Mouse (Mus musculus): ENCODE measurements at regions not wholly inside any gene's neighbourhood (a gene's known extent, or its start where the extent isn't known, plus 50 kb on each side); places are given as distances from the start of the nearest gene placed in this dataset.
"Not testable (repeated sequence)": the region's sequence is repeated elsewhere in the genome, so short reads cannot be mapped to it uniquely, and the experiment has no call there.

DNA sequence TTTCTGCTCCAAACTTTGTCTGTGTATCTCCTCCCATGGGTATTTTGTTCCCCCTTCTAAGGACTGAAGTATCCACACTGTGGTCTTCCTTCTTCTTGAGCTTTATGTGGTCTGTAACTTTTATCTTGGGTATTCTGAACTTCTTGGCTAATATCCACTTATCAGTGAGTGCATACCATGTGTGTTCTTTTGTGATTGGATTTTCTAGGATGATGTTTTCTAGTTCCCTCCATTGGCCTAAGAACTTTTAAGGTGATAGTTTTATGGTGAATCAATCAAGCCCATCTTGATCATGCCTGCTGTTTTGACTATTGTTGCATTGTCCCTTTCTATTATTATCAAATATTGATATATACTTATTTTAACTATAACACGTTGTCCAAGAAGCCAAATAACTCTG lies 779.4 kb upstream of the Tpm3-rs7 start:
- H3K9ac ChIP-seq (replicated peaks; ENCODE audit: low read depth, low read length); H3K4me1 ChIP-seq (ENCODE audit: control insufficient read depth, insufficient read depth, low read length); H3K4me3 ChIP-seq (ENCODE audit: low read depth, low read length); ATAC-seq (ENCODE audit: low read depth); H3K9me3 ChIP-seq (ENCODE audit: control insufficient read depth, low read length); H3K27me3 ChIP-seq (ENCODE audit: control insufficient read depth, insufficient read depth, low read length); H3K27ac ChIP-seq (ENCODE audit: low read depth, low read length); H3K36me3 ChIP-seq (ENCODE audit: control insufficient read depth, insufficient read depth, low read length); H3K4me2 ChIP-seq (ENCODE audit: low read depth, low read length): not testable (repeated sequence)
- WGBS, result 75% methylated on average over 1 of the region's 1 CpGs

DNA sequence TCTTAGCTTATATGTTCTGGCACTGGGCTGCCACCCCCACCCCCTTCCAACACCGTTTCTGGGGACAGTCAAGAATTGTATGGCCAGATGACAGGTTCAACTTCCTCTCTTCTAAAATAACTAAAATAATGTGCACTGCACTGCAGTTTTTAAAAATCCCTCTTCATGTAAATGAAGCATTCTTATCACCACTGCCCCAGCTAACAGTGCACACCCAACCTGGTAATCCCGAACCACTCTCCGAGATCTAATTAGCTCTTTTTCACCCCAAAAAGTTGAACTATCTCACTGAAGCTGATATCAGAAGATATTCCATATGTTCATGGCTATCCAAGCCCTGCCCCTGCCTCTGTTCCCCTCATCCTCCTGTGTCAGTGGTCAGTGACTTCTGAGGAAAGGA lies 778.5 kb upstream of the Tpm3-rs7 start:
- no peak for ATAC-seq (ENCODE audit: low read depth)
- 91% methylated on average over 3 of the region's 3 CpGs for WGBS
- Histone ChIP-seq H3K9me3 (ENCODE audit: control insufficient read depth, low read length) (no peaks in the 10 kb centered on the region), H3K4me2 (ENCODE audit: low read depth, low read length) (no peak overlapping the region), H3K9ac (replicated peaks; ENCODE audit: low read depth, low read length) (no peak overlapping the region), H3K4me3 (ENCODE audit: low read depth, low read length) (no peak overlapping the region), H3K27ac (ENCODE audit: low read depth, low read length) (no peak overlapping the region), H3K36me3 (ENCODE audit: control insufficient read depth, insufficient read depth, low read length) (no peaks in the 10 kb centered on the region), H3K27me3 (ENCODE audit: control insufficient read depth, insufficient read depth, low read length) (no peaks in the 10 kb centered on the region), H3K4me1 (ENCODE audit: control insufficient read depth, insufficient read depth, low read length) (no peaks in the 10 kb centered on the region)

DNA sequence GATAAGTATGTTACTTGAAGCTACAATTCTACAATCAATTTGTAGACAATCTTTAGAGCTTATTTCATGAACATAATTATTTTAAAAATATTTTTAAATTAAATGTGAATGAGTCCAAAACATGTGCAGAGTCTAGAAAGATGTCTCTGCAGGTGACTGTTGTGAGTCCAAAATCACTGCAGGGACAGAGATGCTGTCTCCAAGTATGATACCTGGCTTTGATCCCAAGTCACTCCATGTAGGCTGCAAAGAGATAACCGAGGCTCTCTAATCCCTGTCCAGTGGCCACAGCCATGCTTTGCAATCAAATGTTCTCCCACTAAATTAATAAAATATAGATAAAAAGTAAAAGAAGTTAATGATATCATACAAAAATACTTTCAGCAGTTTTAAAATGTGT lies 772.1 kb upstream of the Tpm3-rs7 start:
- no peaks in the 10 kb centered on the region for H3K4me1 ChIP-seq (ENCODE audit: control insufficient read depth, insufficient read depth, low read length)
- WGBS, result 96% methylated on average over 1 of the region's 1 CpGs

DNA sequence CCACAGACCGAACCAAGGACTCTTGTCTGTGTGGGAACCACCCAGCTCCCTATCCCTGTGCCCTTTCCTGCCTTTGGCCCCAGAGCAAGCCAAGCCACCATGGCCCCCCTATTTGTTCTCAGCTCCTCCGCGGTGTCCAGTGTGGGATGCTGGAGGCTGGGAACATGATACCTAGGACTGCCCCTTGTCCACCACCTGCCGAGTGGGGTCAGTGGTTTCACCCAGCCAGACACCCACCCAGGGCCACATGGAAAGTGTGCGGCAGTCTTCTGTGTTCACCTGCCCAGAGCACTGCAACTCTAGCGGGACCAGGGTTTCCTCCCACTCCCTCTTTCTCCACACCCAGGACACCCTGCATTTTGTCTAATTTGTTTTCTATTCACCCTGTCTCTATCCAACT lies 765.6 kb upstream of the Tpm3-rs7 start:
- Histone ChIP-seq H3K4me2 (ENCODE audit: low read depth, low read length) (no peak overlapping the region), H3K9ac (replicated peaks; ENCODE audit: low read depth, low read length) (no peak overlapping the region), H3K4me1 (ENCODE audit: control insufficient read depth, insufficient read depth, low read length) (no peaks in the 10 kb centered on the region), H3K4me3 (ENCODE audit: low read depth, low read length) (no peak overlapping the region), H3K9me3 (ENCODE audit: control insufficient read depth, low read length) (no peaks in the 10 kb centered on the region), H3K27me3 (ENCODE audit: control insufficient read depth, insufficient read depth, low read length) (no peaks in the 10 kb centered on the region), H3K27ac (ENCODE audit: low read depth, low read length) (no peak overlapping the region), H3K36me3 (ENCODE audit: control insufficient read depth, insufficient read depth, low read length) (no peaks in the 10 kb centered on the region)
- 88% methylated on average over 6 of the region's 6 CpGs for WGBS
- ATAC-seq (ENCODE audit: low read depth), result no peak

More for the DNA sequence above, 772.1 kb upstream of the Tpm3-rs7 start:
- Histone ChIP-seq H3K4me3 (ENCODE audit: low read depth, low read length) (no peak overlapping the region), H3K27ac (ENCODE audit: low read depth, low read length) (no peak overlapping the region), H3K27me3 (ENCODE audit: control insufficient read depth, insufficient read depth, low read length) (no peaks in the 10 kb centered on the region), H3K36me3 (ENCODE audit: control insufficient read depth, insufficient read depth, low read length) (no peaks in the 10 kb centered on the region), H3K9ac (replicated peaks; ENCODE audit: low read depth, low read length) (no peak overlapping the region), H3K9me3 (ENCODE audit: control insufficient read depth, low read length) (no peaks in the 10 kb centered on the region), H3K4me2 (ENCODE audit: low read depth, low read length) (no peak overlapping the region)
- no peak for ATAC-seq (ENCODE audit: low read depth)

DNA sequence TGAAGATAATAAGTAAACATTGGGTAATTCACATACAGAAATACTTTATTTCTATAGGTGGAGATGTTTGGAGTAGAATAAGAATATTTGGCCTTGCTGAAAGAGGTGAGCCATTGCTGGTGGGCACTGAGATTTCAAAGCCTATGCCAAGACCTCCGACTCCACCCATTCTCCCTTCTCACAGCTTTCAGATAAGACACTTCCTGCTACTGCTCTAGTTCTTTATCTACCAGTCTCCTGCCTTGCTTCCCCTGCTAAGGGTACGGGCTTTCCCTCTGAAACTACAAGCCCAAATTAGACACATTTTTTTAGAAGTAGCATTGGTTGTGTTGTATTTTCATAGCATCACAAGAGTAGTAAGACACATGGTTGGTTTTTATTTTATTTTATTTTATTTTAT lies 752.2 kb upstream of the Tpm3-rs7 start:
- no peak overlapping the region for H3K27ac ChIP-seq (ENCODE audit: low read depth, low read length)
- H3K27me3 ChIP-seq (ENCODE audit: control insufficient read depth, insufficient read depth, low read length), result no peaks in the 10 kb centered on the region
- H3K36me3 ChIP-seq (ENCODE audit: control insufficient read depth, insufficient read depth, low read length), result no peaks in the 10 kb centered on the region
- 84% methylated on average over 2 of the region's 2 CpGs for WGBS
- no peaks in the 10 kb centered on the region for H3K4me1 ChIP-seq (ENCODE audit: control insufficient read depth, insufficient read depth, low read length)
- no peak overlapping the region for H3K4me2 ChIP-seq (ENCODE audit: low read depth, low read length)
- H3K9me3 ChIP-seq (ENCODE audit: control insufficient read depth, low read length), result no peaks in the 10 kb centered on the region
- no peak overlapping the region for H3K4me3 ChIP-seq (ENCODE audit: low read depth, low read length)
- no peak overlapping the region for H3K9ac ChIP-seq (replicated peaks; ENCODE audit: low read depth, low read length)
- ATAC-seq (ENCODE audit: low read depth), result no peak

DNA sequence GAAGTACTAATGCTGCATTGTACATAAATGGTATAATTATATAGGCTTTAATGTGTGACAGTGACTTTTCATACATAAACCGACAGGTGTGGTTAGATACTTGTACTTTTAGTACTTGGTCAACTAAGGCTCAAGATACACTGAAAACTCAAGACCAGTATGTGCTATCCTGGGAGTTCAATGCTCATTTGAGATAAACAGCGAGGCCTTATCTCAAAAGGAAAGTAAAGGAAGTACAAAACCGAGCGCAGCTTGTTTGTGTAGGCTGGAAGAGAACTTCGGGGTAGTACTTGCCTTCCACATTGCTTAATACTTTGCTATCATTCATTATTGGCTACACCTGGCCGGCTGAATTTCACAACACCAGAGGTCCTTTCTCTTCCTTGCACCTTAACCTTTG lies 719.7 kb upstream of the Tpm3-rs7 start:
- ATAC-seq (ENCODE audit: low read depth), result no peak
- H3K4me2 ChIP-seq (ENCODE audit: low read depth, low read length), result no peak overlapping the region
- H3K9ac ChIP-seq (replicated peaks; ENCODE audit: low read depth, low read length), result no peak overlapping the region
- WGBS, result 88% methylated on average over 6 of the region's 6 CpGs
- no peak overlapping the region for H3K27ac ChIP-seq (ENCODE audit: low read depth, low read length)
- H3K27me3 ChIP-seq (ENCODE audit: control insufficient read depth, insufficient read depth, low read length), result no peaks in the 10 kb centered on the region
- no peaks in the 10 kb centered on the region for H3K4me1 ChIP-seq (ENCODE audit: control insufficient read depth, insufficient read depth, low read length)
- no peak overlapping the region for H3K4me3 ChIP-seq (ENCODE audit: low read depth, low read length)
- no peaks in the 10 kb centered on the region for H3K36me3 ChIP-seq (ENCODE audit: control insufficient read depth, insufficient read depth, low read length)
- H3K9me3 ChIP-seq (ENCODE audit: control insufficient read depth, low read length), result no peaks in the 10 kb centered on the region

DNA sequence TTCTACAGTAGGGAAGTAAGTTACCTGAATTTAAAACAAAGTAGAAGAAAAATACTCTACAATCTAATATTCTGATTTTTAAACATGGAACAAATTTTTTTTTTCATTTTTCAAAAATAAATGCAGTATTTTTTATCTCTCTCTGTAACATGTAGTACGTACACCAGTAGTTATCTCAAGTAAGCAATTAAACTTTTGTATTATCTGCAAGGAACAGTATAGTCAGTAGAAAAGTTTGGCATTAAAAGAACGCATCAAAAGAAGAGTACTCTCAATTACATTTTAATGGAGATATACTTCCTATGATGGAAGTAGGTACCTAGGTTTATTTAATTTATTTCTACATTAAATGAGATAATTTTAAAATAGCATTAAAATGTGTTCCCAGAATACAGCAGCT lies 693.7 kb upstream of the Tpm3-rs7 start:
- Histone ChIP-seq H3K9ac (replicated peaks; ENCODE audit: low read depth, low read length) (no peak overlapping the region), H3K36me3 (ENCODE audit: control insufficient read depth, insufficient read depth, low read length) (no peaks in the 10 kb centered on the region), H3K4me3 (ENCODE audit: low read depth, low read length) (no peak overlapping the region), H3K4me1 (ENCODE audit: control insufficient read depth, insufficient read depth, low read length) (no peaks in the 10 kb centered on the region), H3K4me2 (ENCODE audit: low read depth, low read length) (no peak overlapping the region), H3K27me3 (ENCODE audit: control insufficient read depth, insufficient read depth, low read length) (no peaks in the 10 kb centered on the region), H3K27ac (ENCODE audit: low read depth, low read length) (no peak overlapping the region), H3K9me3 (ENCODE audit: control insufficient read depth, low read length) (no peaks in the 10 kb centered on the region)
- no peak for ATAC-seq (ENCODE audit: low read depth)
- 97% methylated on average over 2 of the region's 2 CpGs for WGBS

DNA sequence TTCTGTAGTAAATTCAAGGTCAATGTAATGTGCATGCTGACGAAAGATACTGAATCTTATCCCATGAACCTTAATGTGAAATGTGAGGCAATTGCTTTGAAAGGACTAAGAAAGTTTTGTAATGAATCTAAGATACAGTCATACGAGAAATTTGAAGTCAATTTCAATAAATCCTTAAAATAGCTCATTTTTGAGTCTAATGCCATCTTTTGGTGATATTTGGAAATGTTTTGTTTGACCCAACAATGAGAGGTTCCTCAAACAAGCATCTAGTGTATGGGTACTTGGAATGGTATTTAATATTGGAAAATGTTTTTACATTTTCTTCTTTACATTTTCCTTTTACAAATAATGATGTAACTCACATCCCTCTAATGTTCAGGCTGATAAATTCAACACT lies 656.8 kb upstream of the Tpm3-rs7 start:
- Histone ChIP-seq H3K4me2 (ENCODE audit: low read depth, low read length) (no peak overlapping the region), H3K36me3 (ENCODE audit: control insufficient read depth, insufficient read depth, low read length) (no peaks in the 10 kb centered on the region), H3K4me3 (ENCODE audit: low read depth, low read length) (no peak overlapping the region), H3K9ac (replicated peaks; ENCODE audit: low read depth, low read length) (no peak overlapping the region), H3K9me3 (ENCODE audit: control insufficient read depth, low read length) (no peaks in the 10 kb centered on the region), H3K27ac (ENCODE audit: low read depth, low read length) (no peak overlapping the region), H3K27me3 (ENCODE audit: control insufficient read depth, insufficient read depth, low read length) (no peaks in the 10 kb centered on the region), H3K4me1 (ENCODE audit: control insufficient read depth, insufficient read depth, low read length) (no peaks in the 10 kb centered on the region)
- 86% methylated on average over 2 of the region's 2 CpGs for WGBS
- no peak for ATAC-seq (ENCODE audit: low read depth)

DNA sequence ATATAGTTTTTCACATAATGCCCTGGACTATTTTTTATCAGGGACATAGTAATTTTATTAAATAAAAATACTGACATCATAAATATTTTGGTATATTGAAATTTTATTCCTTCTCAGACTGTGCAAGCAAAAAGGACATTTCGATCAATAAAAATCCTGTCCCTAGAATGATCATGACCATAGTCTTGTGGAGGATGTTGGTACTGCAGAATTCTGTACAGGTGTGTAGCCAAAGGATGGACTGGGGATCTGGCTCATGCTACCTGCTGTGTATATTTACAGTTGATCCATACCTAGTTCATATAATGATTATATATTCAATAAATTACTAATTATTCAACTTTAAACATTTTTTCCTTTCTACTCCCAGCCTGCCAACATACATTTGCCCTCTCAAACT lies 654.6 kb upstream of the Tpm3-rs7 start:
- no peak for ATAC-seq (ENCODE audit: low read depth)
- no peaks in the 10 kb centered on the region for H3K9me3 ChIP-seq (ENCODE audit: control insufficient read depth, low read length)
- H3K4me3 ChIP-seq (ENCODE audit: low read depth, low read length), result no peak overlapping the region
- no peaks in the 10 kb centered on the region for H3K27me3 ChIP-seq (ENCODE audit: control insufficient read depth, insufficient read depth, low read length)
- no peaks in the 10 kb centered on the region for H3K4me1 ChIP-seq (ENCODE audit: control insufficient read depth, insufficient read depth, low read length)
- WGBS, result 91% methylated on average over 1 of the region's 1 CpGs
- no peak overlapping the region for H3K27ac ChIP-seq (ENCODE audit: low read depth, low read length)
- H3K9ac ChIP-seq (replicated peaks; ENCODE audit: low read depth, low read length), result no peak overlapping the region
- no peak overlapping the region for H3K4me2 ChIP-seq (ENCODE audit: low read depth, low read length)
- no peaks in the 10 kb centered on the region for H3K36me3 ChIP-seq (ENCODE audit: control insufficient read depth, insufficient read depth, low read length)

DNA sequence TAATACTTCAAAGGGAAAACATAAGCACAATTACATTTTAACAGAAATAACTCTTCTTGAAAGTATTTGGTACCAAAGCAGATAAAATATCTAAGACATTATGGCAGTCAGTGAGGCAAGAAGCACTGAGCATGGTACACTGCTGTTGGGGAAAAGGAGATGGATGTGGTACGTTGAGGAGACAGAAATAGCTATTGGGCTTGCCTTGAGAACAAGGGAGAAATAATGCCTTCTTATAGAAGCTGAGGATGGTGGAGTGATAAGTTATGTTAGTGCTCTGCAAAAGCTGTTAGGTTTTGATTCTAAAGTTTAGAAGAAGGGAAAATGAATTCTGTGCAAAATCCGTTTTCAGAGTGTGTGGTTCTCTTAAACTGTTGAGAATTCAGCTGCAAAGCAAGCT lies 633.7 kb upstream of the Tpm3-rs7 start:
- H3K4me1 ChIP-seq (ENCODE audit: control insufficient read depth, insufficient read depth, low read length), result no peaks in the 10 kb centered on the region
- no peak overlapping the region for H3K27ac ChIP-seq (ENCODE audit: low read depth, low read length)
- H3K4me3 ChIP-seq (ENCODE audit: low read depth, low read length), result no peak overlapping the region
- H3K9me3 ChIP-seq (ENCODE audit: control insufficient read depth, low read length), result no peaks in the 10 kb centered on the region
- H3K27me3 ChIP-seq (ENCODE audit: control insufficient read depth, insufficient read depth, low read length), result no peaks in the 10 kb centered on the region
- no peak overlapping the region for H3K4me2 ChIP-seq (ENCODE audit: low read depth, low read length)
- H3K9ac ChIP-seq (replicated peaks; ENCODE audit: low read depth, low read length), result no peak overlapping the region
- WGBS, result 74% methylated on average over 2 of the region's 2 CpGs
- ATAC-seq (ENCODE audit: low read depth), result no peak
- no peaks in the 10 kb centered on the region for H3K36me3 ChIP-seq (ENCODE audit: control insufficient read depth, insufficient read depth, low read length)
